Mouse (Mus musculus) C2C12 (cell line): Measurements from ENCODE around the gene Rtp3. TPM values are rescaled to one million over a fixed set of nuclear protein-coding genes. Genes with fewer than 3 reads are reported as not detected.

Experiments used
- H3K27me3 ChIP-seq: one replicate; pipeline ENCODE4 v1.6.1; 2011; ENCODE audit not compliant: control insufficient read depth, insufficient read depth, insufficient read length
- H3K36me3 ChIP-seq: one replicate; pipeline ENCODE4 v1.6.1; 2011; ENCODE audit not compliant: control insufficient read depth, insufficient read depth
- H3K4me3 ChIP-seq: one replicate; pipeline ENCODE4 v1.5.1; 2011; ENCODE audit warnings: mild to moderate bottlenecking, control low read depth; ENCODE audit not compliant: poor library complexity, insufficient read depth, severe bottlenecking
- H3K79me2 ChIP-seq: one replicate; pipeline ENCODE4 v1.6.1; 2011; ENCODE audit not compliant: control insufficient read depth, insufficient read depth
- H3K79me3 ChIP-seq: one replicate; pipeline ENCODE4 v1.6.1; 2011; ENCODE audit warnings: low read depth, control low read depth
- H3ac ChIP-seq: one replicate; pipeline ENCODE3; 2011; ENCODE audit warnings: low read depth; ENCODE audit not compliant: control insufficient read depth, insufficient read length
- CEBPB ChIP-seq: IDR thresholded peaks from one replicate; pipeline ENCODE4 v1.6.1; 2011; ENCODE audit warnings: low read depth, mild to moderate bottlenecking, control low read depth, moderate library complexity
- CTCF ChIP-seq: IDR thresholded peaks from one replicate; pipeline ENCODE4 v1.5.1; 2011; ENCODE audit not compliant: control insufficient read depth, insufficient read depth, insufficient read length
- FOSL1 ChIP-seq: IDR thresholded peaks from one replicate; pipeline ENCODE4 v1.8.0; 2011; ENCODE audit warnings: mild to moderate bottlenecking, low read length; ENCODE audit not compliant: poor library complexity, insufficient read depth, severe bottlenecking
- MAX ChIP-seq: IDR thresholded peaks from one replicate; pipeline ENCODE4 v1.6.1; 2011; ENCODE audit warnings: mild to moderate bottlenecking, control low read depth
- MYOD1 ChIP-seq: IDR thresholded peaks from one replicate; pipeline ENCODE4 v1.6.1; 2011; ENCODE audit warnings: low read depth; ENCODE audit not compliant: control insufficient read depth, insufficient read length
- MYOG ChIP-seq: IDR thresholded peaks from one replicate; pipeline ENCODE4 v1.6.1; 2011; ENCODE audit not compliant: control insufficient read depth, insufficient read length; ENCODE audit errors: extremely low read depth
- USF1 ChIP-seq: IDR thresholded peaks from one replicate; pipeline ENCODE4 v1.6.1; 2011; ENCODE audit warnings: low read depth, mild to moderate bottlenecking, control low read depth, moderate library complexity
- polyA plus RNA-seq: library from polyadenylated mRNA; unstranded; fragments of >200 nt; fragmentation: generic; extraction: Trizol; gene quantifications from one replicate; pipeline ENCODE4 v1.2.1, GENCODE M21; 2012; ENCODE audit warnings: missing spikeins

The Rtp3 gene
- polyA plus RNA-seq, 1 experiment, result not detected

GRCm38 (mm10) chr9:110952398-110952797 is 38.0 kb downstream of the Rtp3 start:
- H3K36me3 ChIP-seq, result no peaks in the 10 kb centered on the region
- H3K4me3 ChIP-seq, result no peak overlapping the region
- H3K79me2 ChIP-seq, result no peaks in the 10 kb centered on the region
- H3K27me3 ChIP-seq, result peaks cover 34% of the 10 kb centered on the region
- TF ChIP-seq MYOD1 (no peak), CTCF (no peak), MYOG (no peak), USF1 (no peak), MAX (no peak), FOSL1 (no peak), CEBPB (no peak)
- H3ac ChIP-seq, result no peak overlapping the region
- no peaks in the 10 kb centered on the region for H3K79me3 ChIP-seq

- H3K79me2 ChIP-seq, result no peaks in the 10 kb centered on the region
These were observed 38.5 kb downstream of the Rtp3 start for GRCm38 (mm10) chr9:110951866-110952265.

GRCm38 (mm10) chr9:110951397-110951796 is 39.0 kb downstream of the Rtp3 start, which contains the start of gene Lrrc2:
Gene Lrrc2 (plus strand): TSS chr9:110951545.
- Histone ChIP-seq H3K4me3 (no peak within 1 kb of the TSS), H3ac (no peak within 1 kb of the TSS), H3K27me3 (peaks cover 42% of the 10 kb centered on the region)

More at GRCm38 (mm10) chr9:110951866-110952265, 38.5 kb downstream of the Rtp3 start:
- no peak overlapping the region for H3ac ChIP-seq
- no peaks in the 10 kb centered on the region for H3K79me3 ChIP-seq
- no peak for TF ChIP-seq MYOD1
- TF ChIP-seq CEBPB, result no peak
- TF ChIP-seq USF1, result no peak
- no peak for TF ChIP-seq FOSL1
- no peak for TF ChIP-seq MAX
- no peak for TF ChIP-seq MYOG
- no peak for TF ChIP-seq CTCF
- H3K36me3 ChIP-seq, result no peaks in the 10 kb centered on the region
- peaks cover 39% of the 10 kb centered on the region for H3K27me3 ChIP-seq
- no peak overlapping the region for H3K4me3 ChIP-seq

GRCm38 (mm10) chr9:110950109-110950508 is 40.3 kb downstream of the Rtp3 start:
- no peaks in the 10 kb centered on the region for H3K79me2 ChIP-seq
- H3ac ChIP-seq, result no peak overlapping the region
- no peak overlapping the region for H3K4me3 ChIP-seq
- TF ChIP-seq CEBPB (no peak), FOSL1 (no peak), CTCF (no peak), MYOD1 (no peak)
- peaks cover 32% of the 10 kb centered on the region for H3K27me3 ChIP-seq
- H3K36me3 ChIP-seq, result no peaks in the 10 kb centered on the region
- no peaks in the 10 kb centered on the region for H3K79me3 ChIP-seq

More at GRCm38 (mm10) chr9:110951397-110951796, 39.0 kb downstream of the Rtp3 start, which contains the start of gene Lrrc2:
- Histone ChIP-seq H3K36me3 (no peaks in the 10 kb centered on the region), H3K79me2 (no peaks in the 10 kb centered on the region), H3K79me3 (no peaks in the 10 kb centered on the region)
- no peak for TF ChIP-seq CTCF
- TF ChIP-seq MYOG, result no peak
- TF ChIP-seq MYOD1, result no peak
- no peak for TF ChIP-seq FOSL1
- TF ChIP-seq MAX, result no peak

GRCm38 (mm10) chr9:110948813-110949310 is 41.5 kb downstream of the Rtp3 start:
- Histone ChIP-seq H3ac (no peak overlapping the region), H3K27me3 (peaks cover 29% of the 10 kb centered on the region), H3K4me3 (no peak overlapping the region), H3K79me2 (no peaks in the 10 kb centered on the region), H3K79me3 (no peaks in the 10 kb centered on the region), H3K36me3 (no peaks in the 10 kb centered on the region)
- no peak for TF ChIP-seq CEBPB
- TF ChIP-seq MYOD1, result no peak
- no peak for TF ChIP-seq MAX
- no peak for TF ChIP-seq MYOG
- no peak for TF ChIP-seq CTCF
- no peak for TF ChIP-seq FOSL1
- no peak for TF ChIP-seq USF1

- H3K27me3 ChIP-seq, result peaks cover 25% of the 10 kb centered on the region
- TF ChIP-seq MAX (no peak), MYOG (no peak), USF1 (no peak), FOSL1 (no peak), CEBPB (no peak), CTCF (no peak), MYOD1 (no peak)
These were observed 42.5 kb downstream of the Rtp3 start for GRCm38 (mm10) chr9:110947900-110948299.

More at GRCm38 (mm10) chr9:110947900-110948299, 42.5 kb downstream of the Rtp3 start:
- Histone ChIP-seq H3K4me3 (no peak overlapping the region), H3ac (no peak overlapping the region), H3K36me3 (no peaks in the 10 kb centered on the region), H3K79me3 (no peaks in the 10 kb centered on the region), H3K79me2 (no peaks in the 10 kb centered on the region)
